Comparison of ENCODE assay signal across 1 mouse cellular context in genomic region chr1:153702853-153703410, GRCm38 (mm10).
TF ChIP-seq lines count a peak whose summit lies in the region.

No protein-coding gene starts in this region.

TF ChIP-seq in CH12.LX, 34 proteins besides CTCF, POLR2A, EP300 and RAD21 (continued from another document):
- TF ChIP-seq IRF4 (IDR thresholded peaks at IDR 0.05; ENCODE audit: low read depth, low read length) (peak; percentile 87), TCF12 (IDR thresholded peaks at IDR 0.05; ENCODE audit: low read depth, low read length) (0 out of 2 replicates have a peak, but pooled peaks have one; percentile 0), MEF2A (IDR thresholded peaks at IDR 0.05; ENCODE audit: borderline replicate concordance, low read depth, low read length) (peak; percentile 78), KAT2A (IDR thresholded peaks at IDR 0.05; ENCODE audit: insufficient replicate concordance, low read length) (no peak), ZMIZ1 (IDR thresholded peaks at IDR 0.05; ENCODE audit: low read depth, low read length) (no peak), JUND (conservative IDR thresholded peaks at IDR 0.05; ENCODE audit: low read depth, low read length) (peak; percentile 60)
